Mouse (Mus musculus) testis, adult 2 months (tissue): ENCODE results near the gene Crlf1.

Experiments
- CTCF ChIP-seq: fragments of 200-500 bp; IDR thresholded peaks from 2 replicates; pipeline ENCODE4 v1.5.1; 2012; ENCODE audit warnings: low read depth, mild to moderate bottlenecking, inconsistent platforms, low read length, moderate library complexity; ENCODE audit not compliant: control insufficient read depth, insufficient read depth, insufficient replicate concordance
- POLR2A ChIP-seq: fragments of 200-500 bp; IDR thresholded peaks from 2 replicates; pipeline ENCODE4 v1.6.1; 2012; ENCODE audit warnings: low read depth, mild to moderate bottlenecking, inconsistent platforms, low read length, moderate library complexity; ENCODE audit not compliant: control insufficient read depth

DNA sequence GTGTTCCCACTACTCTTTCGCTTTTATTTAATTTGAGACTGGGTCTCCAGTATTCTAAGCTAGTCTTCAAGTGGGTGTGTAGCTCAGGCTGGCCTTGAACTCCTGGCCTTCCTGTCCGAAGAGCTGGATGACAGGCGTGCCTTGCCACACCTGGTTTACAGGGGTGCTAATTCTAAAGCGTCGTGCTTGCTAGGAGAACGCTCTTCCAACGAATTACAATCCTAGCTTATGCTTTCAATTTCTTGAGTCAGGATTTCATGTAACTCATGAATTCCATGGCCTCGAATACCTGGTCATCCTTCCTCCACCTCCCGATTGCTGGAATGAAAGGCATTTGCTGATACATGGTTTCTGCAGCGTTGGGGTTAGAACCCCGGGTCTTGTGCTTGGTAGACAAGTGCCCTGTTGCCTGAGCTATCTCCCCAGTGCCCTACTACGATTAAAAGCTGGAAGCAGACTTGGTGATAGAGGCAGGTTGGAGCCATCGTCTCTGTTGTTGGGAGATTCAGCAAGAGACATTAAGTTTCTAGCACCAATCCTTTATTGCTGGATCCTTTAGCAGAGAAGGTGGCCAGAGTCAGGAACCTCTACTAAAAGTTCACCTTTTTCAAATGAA lies 35.3 kb downstream of the Crlf1 start:
- no peak for TF ChIP-seq CTCF
- TF ChIP-seq POLR2A: no peak
